Mouse (Mus musculus) fibroblast of lung, adult 2 months (primary cell): ENCODE measurements around the gene Mfn1.

Experiments
- DNase-seq: peaks from one replicate; pipeline ENCODE4 v3.0.0-alpha.2; 2011; ENCODE audit warnings: low read depth

Mfn1 gene

DNA sequence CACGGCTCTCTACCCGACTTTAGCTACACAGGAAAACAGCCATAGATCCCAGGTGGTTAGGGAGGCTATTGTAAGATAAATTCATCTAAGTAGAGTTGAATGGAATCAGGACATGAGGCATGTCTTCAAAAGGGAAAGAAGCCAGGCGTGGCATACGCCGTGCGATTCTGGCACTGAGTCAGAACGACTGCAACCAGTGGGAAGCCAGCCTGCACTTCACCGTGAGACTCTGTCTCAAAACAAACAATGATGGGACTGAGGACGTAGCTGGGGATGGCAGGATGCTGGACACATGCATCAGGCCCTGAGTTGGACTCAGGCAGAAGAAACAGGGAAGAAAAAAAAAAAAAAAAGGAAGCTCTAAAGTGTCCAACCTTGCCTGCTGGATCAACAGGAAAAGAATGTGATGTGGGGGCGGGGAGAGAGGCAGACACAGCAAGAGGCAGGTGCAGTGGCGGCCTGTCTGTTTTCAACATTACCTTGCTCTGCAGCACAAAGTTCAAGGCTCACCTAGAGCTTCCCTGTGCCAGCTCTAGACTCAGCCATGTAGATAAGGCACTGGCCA is 82.4 kb downstream of the Mfn1 start:
- no peak for DNase-seq

DNA sequence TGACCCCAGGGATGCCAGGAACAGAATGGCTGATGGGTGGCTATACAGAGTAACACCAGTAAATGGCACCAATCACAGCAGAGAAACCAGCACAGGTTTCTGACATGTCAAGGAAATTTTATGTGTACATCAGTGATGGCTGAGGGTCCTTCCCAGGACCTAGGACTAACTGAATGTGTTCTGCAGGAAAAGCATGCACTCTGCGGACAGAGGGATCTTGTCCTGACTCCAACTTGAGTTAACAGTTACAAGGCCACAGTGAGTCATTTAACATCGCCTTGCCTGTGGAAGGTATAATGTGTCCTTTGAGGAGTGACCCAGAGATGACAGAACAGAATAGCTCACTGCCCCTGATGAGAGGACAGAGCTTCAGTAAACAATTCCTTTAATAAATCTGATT is 85.5 kb downstream of the Mfn1 start:
- DNase-seq = no peak

DNA sequence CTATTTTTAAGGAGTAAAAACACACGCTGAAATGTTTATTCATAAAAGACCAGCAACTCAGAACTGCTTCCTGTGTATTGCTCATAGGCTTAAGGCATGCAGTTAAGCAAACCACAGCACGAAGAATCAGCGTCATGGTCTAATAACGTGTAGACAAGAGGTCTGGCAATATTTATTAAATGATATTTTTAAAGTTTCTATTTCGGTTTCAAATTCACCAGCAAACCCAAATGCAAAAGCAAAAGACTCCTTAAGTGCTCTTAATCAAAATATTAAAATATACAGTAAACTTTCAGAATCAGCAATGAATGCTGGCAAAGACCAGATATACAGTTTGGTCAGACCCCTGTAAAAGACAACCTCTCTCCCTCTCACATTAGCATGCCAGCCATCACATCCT is 86.1 kb downstream of the Mfn1 start:
- DNase-seq = peak; percentile 39

DNA sequence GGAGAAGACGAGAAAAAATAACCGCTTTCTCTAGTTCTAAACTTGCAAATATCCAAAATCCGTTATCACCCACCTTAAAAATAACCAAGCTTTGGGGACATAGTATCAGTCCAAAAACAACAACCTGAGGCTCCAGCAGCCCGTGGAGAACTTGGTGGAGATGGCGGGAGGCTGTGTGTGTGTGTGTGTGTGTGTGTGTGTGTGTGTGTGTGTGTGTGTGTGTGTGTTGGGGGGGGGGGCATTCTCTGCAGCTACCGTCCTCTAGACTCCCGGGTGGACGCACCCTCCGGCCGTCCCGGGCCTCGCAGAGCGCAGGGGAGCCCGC is 86.7 kb downstream of the Mfn1 start:
- no peak for DNase-seq

DNA sequence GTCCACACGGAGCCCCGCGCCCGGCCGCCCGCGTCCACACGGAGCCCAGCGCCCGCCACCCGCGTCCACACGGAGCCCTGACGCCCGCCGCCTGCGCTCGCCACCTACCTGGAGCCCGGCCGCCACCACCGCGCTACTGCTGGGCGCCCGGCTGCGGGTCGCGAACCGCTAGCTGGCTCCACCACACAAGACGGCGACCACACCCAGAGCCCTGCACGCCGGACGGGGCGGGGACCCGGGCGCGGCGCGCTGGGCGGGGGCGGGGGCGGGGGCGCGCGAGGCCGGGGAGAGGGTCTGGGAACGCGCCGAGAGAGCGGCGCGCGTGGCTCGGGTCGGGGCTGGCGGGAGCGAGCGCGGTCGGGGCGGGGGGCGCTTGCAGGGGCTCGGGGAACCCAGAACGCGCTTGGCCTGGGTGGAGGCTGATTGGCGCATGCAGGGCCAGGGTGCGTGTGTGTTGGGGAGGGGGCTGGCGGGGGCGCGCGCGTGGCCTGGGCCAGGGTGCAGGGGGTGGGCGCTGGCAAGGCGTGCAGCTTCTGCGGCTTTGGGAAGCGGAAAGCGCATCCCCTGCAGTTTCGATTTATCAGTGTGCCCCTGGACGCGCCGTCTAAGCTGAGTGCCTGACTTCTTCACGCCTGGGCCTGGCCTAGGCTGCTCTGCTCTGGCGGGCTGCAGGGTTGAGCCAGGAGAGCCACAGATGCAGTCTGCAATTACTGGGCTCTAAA is 87.2 kb downstream of the Mfn1 start, which contains the start of gene Gnb4:
TSS of gene Gnb4 (minus strand) at position 255 of the 722 bp plus-strand sequence.
- no peak for DNase-seq

DNA sequence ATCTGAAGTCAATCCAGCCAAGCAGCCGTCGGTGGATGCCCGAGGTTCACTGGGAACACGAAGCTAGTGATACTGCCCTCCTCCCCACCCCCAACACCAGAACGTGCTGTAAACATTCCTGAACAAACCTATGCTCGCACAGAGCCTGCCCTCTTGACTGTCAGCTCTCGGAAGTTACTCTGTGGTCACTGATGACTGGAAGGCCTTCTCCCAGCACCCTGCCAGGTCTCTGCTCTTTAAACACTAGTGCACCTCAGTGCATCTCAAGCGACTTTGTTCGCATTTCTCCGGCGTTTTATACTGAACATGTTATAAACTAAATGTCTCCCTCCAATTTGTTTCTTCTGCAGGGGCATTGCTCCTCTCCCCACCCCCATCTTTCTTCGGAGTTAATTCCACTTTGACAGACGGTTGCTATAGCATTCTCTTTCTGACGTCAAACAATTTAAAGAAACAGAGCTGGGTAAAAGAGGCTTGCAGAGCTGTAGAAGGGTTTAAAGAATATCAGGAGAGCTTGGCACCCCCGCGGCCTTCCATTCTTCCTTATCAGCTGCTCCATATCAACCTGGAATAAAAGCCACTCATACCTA is 87.9 kb downstream of the Mfn1 start:
- no peak for DNase-seq

DNA sequence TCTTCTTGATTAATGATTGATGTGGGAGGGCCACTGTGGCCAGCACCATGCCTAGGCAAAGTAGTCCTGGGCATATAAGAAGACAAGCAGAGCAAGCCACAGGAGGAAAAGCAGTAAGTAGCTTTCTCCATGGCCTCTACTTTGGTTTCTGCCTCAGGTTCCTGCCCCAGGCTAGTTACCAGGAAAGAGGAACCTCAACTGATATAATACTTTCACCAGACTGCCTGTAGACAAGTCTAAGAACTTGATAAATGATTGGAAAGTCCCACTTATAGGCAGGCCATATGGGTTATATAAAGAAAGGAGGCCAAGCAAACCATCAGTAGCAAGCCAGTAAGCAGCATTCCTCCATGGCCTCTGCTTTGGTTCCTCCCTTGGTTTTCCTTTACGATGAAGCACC is 92.4 kb downstream of the Mfn1 start:
- no peak for DNase-seq

DNA sequence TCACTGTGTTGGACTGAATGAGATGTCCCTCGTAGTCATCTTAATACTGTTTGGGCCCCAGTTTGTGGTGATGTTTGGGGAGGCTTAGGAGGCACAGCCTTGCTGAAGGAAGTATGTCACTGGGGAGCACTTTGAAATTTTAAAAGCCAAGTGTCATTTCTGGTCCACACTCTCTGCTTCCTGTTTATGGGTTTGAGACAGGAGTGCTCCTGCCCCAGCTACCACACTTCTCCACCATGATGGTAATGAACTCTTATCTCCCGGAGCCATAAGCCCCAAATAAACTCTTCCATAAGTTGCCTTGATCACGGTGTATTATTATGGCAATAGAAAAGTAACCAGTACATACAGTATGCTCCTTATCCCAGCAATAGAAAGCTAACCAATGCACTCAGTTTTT is 92.8 kb downstream of the Mfn1 start:
- no peak for DNase-seq

DNA sequence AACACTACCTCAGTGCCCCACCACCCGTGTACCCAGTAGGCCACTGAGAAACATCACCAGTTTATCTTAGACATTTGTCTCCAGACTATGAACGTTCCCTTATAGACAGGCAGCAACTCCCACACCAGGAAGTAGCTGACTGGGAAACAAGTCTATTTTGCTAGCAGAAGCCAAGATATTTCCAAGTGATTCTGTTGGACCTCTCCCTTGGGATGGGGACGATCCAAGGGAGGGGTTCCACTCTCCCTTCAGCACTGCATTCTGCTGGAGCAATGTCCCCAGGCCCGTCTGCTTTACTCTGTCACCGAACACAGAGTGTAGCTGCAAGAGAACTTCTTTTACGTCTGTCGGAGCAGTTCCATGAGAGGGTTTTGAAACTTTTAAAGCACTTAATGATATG is 98.9 kb downstream of the Mfn1 start:
- no peak for DNase-seq
